Mouse (Mus musculus): ENCODE data around the gene Aldh2. TPM values are rescaled to one million over a fixed set of nuclear protein-coding genes. Genes with fewer than 3 reads are reported as not detected.

Aldh2 gene
- total RNA-seq, 1 experiment from 2014 or later = 1,196 TPM

DNA sequence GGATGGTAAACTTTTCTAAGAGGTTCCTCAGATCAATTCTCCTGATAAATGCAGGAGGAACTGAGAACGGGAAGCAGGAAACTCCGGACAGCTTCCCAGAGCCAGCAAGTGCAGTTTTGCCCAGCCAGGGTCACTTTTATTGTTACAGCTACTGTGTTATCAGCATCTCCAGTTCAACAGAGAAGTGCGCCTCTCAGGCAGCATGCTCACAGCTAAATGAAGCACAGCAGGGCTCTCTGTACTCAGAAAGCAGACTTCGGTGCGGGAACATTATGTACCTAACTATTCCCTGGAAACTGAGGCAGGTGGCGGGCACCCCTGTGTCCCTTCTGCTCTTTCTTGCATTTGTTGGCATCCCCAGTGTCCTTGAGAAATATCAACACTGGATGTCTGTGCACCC, 2.6 kb upstream of the Aldh2 start:
- DNase-seq = no peak

DNA sequence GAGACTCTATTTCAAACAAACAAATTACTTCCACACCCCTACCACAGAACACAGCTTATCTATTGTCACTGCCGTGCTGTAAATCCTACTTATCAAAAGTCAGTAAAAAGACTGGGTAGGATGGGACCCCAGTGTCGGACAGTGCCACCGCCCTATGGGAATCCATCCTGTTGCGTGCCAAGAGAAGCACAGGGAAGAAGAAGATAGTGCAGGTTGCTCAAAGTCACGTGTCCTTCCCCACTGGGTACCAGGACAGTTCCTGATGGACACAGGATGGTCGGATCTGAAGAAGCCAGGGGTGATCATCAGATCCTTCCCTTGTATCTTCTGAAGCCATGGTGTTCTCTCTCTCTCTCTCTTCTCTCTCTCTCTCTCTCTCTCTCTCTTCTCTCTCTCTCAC, 2.1 kb upstream of the Aldh2 start:
- no peak for DNase-seq

DNA sequence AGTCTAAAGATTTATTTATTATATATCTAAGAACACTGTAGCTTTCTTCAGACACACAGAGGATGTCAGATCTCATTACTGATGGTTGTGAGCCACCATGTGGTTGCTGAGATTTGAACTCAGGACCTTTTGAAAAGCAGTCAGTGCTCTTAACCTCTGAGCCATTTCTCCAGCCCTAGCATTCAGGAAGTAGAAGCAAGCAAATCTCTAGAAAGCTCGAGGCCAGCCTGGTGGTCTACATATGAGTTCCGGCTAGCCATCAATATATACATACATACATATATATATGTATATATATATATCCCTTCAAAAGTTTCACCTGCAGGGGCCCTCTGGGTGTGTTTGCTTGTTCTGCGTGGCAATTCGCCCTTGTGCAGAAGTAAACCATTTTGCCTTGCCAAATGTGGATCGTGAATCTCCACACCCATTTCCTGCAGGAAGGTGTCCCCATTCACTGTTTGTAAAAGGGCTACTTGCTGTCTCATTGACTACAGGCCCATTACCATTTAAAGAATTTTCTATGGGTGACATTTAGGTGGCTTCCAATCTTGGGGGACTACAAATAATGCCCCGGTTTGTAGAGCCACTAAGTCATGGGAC, 1.2 kb upstream of the Aldh2 start:
- no peak for DNase-seq

DNA sequence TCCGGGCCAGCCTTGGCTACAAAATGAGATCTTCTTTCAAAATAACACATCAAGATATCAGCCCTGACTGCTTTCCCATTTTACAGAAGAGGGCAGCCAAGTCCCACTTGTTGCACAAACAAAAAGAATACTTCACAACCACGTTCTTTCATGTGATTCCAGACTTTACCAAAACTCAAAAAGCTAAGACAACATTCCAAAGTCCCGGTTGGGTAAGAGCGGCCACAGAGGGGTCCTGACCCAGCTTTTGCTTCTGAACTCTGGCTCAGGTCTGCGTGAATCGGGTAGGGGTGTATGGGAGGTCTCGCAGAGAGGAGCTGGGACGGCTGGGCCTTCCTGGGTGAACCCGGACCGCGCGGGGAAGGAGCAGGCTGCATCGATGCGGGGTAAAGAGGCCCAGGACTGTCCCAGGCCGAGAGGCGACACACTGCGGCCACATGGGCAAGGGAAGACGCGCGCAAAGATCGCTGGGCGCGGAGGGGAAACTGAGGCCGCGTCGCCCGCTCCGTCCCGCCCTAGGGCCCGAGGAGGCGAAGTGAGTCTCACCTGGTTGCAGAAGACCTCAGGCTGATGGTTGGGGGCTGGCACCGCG, 712 bp downstream of the Aldh2 start:
- DNase-seq = peak; percentile 59

DNA sequence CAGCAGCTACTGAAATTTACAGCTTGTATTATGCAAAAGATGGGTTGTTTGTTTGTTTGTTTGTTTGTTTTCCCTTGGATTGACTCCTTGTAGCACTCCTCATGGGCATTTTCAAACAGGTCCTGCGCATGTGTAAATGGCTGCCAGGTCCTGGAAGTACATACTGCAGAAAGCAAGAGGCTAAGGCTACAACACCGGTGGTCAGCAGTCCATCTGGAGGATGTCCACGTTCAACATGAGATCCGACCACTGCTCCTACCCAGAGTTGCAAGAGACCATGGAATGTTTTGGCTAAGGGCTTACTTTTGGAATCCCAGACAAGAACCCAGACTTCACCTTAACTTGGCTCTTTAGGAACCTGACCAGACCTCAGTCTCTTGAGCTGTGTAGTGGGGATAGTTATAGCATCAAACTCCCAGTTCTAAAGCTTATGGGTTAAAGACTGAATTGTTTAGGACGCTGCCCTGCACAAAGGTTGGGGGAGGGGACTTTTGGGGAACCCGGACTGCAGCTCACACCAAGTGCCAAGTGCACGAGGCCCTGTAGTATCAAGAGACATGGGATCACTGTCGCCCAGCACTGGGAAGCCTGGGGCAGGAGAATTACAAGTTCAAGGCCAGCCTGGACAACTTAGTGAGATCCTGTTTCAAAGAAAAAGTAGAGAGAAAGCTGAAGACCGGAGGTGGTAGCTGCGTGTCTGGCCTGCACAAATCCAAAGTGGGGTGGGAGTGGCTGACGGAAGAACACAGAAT, 1.4 kb downstream of the Aldh2 start:
- peak; percentile 59 for DNase-seq

DNA sequence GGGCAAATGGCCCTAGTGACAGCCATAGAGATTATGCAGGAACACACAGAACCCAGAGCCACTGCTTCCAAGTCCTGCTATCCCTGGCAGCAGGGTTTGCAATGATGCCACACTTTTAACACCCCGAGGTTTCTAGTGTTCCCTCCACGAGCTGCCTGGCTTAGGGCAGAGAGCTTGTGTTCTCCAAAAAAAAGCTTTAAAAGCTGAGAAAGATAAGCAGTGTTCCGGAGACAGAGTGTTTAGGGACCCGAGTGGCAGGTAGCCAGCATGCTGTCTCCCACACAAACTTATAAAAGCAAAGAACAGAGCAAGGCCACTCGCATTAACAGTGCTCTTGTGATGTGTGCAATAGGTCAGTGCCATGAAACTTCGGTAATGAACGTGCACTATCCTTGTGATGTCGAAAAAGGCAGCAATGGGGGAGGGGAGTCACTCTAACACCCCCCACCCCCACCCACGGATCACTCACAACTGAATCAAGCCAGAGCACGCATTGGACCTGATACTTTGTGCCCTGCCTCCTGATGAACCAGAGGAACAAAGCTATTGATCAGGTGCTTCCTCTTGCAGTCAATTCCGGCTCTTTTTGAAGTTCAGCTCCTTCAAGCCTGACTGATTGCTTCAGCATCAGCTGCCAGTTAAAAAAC, 2.1 kb downstream of the Aldh2 start:
- DNase-seq = peak; percentile 68

DNA sequence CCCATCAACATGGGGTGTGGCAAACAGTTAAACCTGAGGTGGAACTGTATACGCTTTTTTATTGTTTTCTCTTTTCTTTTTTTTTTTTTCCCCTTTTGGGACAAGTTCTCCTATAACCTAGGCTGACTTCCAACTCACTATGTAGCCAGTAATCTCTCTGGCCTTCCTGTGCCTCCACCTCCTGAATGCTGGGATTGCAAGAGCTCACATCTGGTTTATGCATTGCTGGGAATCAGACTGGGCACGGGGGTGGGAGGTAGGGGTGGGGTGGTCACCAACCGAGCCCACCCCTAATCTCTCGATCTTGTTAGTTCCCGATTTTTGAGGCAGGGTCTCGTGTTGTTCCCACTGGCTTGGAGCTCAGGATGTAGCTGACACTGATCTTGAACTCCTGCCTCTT, 3.7 kb downstream of the Aldh2 start:
- no peak for DNase-seq

DNA sequence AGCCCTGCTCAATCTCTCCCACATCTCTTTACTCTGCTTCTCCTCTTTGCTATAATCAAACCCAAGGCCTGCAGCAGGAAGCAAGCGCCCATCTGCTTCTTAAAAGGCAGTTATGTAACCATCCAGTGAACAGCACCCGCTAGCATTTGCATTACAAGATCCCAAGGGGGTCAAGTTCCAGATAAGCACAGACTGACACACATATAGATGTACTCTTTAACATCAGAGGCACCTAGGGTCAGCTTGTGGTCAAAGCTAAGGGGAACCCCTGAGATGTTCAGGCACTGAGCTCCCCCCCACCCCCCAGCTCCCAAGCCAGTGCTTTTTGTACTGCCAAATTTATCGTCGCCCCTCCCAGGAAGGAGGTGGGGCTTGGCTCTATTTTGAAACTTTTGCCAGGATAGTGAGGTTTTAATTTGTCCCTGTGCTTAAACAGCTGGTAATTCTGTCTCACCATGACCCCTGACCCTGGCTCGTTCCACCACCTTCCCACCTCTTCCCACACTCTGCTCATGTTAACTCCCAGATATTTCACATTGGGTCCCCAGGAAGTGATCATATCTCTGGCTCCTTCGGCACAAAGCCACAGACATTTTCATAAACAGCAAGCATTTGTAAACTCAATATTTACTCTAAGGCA, 7.1 kb downstream of the Aldh2 start:
- peak; percentile 57 for DNase-seq

DNA sequence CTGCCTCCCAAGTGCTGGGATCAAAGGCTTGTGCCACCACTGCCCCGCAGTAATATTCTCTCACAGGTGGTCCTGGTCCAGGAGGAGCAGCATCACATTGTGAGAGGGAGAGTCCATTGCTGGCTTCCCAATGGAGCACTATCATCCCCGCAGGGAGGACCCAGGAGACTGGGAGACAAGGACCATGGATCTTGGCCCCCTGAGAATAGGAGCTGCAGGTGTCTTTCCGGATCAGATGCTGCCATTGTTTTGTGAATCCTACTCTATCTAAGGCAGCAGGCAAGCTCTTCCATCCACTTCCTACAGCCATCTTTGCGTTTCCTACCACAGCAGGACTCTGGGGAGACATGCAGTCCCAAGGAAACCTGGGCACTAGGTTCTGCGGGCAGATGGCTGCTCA, 7.9 kb downstream of the Aldh2 start:
- DNase-seq = no peak

DNA sequence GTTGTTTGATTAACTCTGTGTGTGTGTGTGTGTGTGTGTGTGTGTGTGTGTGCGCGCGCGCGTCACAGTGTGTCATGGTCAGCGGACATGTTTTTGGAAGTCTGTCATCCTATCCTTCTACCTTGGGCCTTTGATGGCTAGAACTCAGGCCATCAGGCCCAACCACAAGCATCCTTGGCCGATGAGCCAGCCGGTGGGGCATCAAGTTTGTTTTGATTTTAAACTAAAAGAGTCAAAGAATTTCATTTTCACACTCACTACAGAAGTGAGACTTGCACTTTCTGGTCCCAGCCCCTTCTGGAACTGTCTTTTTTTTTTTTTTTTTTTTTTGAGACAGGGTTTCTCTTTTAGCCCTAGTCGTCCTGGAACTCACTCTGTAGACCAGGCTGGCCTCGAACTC, 8.6 kb downstream of the Aldh2 start:
- DNase-seq = no peak

DNA sequence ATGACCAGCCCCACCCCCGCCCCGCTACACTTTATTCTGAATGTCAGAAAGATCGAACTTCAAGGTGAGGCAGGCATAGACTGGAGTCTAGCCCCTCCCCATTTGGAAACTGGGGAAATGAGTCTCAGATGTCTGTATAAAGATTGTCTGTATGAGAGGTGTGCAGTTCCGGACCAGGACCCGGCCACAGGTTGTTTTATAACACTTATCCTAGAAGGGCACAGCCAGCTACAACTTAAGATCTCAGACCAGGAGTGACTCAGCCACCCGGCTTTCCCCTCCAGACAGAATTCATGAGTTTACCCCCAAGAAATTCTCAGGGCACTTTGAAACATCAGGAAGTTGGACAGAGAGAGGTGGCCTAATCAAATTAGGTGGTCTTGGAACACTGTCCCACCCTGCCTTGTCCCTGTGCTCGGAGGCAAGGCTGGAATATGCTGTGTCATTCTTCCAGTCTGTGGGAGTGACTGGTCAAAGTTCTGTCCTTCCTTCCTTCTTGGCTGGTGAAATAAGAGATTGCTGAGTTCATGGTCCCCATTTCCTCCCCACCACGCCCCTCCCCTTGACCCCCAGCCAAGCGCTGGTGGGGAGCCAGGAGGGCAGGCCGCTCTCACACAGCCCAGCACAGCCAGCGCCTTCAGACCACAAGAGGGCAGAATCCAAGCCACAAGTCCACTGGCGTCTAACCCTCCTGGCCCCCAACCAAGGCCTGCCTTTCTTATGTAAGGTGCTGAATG, 9.7 kb downstream of the Aldh2 start:
- DNase-seq = peak; percentile 97

DNA sequence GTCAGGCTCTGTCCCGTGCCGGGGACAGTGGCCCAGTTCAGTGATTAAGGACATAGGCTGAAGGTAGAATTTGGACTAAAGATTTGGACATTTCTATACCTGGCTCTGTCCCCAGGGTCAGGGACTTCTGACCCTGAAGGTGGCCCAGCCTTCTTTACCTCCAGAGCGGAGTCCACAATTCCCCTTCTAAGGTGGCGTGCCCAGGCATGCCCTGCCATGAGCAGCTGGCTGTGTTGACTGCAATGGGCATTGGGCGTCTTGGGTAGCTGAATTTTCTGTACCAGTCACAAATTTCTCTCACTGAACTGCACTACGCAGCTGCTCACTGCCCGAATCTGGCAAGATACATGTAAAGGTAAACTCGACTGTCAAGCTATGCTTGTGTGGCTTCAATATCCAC, 11.7 kb downstream of the Aldh2 start:
- DNase-seq = no peak

DNA sequence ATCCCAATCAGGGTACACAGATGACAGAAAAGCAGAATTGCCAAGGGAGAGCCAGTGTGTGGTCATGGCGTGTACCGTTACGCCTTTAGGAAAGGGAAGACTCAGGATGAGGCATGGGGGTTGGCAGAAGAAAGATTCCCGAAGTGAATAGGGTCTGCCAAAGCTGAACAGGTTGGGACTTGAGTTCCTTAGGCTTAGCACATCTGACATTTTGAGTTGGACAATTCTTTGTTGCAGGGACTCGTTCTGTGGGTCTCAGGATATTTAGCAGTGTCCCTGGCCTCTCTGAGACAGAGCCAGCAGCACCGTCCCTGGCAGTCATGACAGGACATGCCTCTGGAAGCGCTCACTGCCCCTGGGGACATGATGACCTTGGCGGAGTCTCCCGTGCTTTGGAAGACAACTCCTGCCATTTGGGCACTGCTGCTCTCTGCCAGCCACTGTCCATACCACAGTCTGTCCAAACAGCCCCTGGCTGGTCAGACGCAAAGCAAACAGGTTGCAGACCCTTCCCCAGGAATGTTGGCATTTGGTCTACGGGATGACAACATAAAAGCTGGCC, 16.6 kb downstream of the Aldh2 start:
- peak; percentile 89 for DNase-seq

DNA sequence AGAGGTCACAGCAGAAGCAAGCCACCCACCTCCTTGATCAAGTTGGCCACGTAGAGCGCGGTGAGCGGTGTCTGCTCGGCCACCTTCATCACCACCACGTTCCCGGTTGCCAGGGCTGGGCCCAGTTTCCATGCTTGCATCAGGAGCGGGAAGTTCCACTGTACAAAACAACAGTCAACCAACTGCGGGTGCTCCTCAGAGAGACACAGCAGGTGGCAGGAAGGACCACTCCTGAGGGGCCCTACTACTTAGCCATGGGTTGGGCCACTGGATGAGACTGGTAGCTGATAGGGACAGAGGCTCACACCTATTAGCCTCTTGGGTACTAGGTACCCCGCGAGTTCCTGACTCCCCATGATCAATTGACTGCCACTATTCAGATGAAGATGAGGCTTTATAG, 17.8 kb downstream of the Aldh2 start:
- no peak for DNase-seq

DNA sequence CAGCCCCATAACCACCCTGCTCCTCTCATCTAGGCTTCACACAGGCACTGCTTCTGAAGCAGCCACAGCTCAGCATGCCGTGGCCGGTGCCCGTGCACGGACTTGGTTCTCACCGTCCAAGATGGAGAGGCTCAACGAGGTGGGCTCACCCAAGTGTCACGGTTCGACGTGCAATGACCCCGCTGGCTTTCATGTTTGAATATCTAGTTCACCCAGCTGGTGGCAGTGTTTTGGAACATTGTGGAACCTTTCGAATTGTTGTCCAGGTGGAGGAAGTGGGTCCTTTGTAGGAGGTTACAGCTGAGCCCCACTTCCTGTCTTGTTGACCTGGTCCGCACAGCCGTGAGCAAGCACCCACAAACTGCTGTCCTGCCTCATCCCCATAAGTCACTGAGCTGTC, 19.5 kb downstream of the Aldh2 start:
- no peak for DNase-seq

DNA sequence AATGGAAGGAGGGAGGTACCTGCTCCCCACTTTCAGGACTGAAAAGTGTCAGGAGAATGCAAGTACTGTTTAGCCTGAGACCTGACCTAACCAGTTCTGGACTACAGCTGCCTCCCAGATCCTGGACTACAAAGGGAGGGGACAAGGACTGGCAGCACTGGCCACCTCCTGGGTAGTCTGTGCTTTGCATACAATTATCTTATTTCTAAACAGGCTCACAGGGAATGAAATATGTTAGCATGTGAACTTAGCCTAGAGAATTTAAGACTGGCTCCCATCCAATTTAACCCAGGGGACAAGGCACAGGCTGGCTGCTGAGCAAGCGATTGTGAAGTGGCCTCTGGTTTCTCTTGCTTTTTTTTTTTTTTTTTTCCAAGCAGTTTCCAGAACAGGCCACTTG, 22.8 kb downstream of the Aldh2 start:
- DNase-seq = no peak

DNA sequence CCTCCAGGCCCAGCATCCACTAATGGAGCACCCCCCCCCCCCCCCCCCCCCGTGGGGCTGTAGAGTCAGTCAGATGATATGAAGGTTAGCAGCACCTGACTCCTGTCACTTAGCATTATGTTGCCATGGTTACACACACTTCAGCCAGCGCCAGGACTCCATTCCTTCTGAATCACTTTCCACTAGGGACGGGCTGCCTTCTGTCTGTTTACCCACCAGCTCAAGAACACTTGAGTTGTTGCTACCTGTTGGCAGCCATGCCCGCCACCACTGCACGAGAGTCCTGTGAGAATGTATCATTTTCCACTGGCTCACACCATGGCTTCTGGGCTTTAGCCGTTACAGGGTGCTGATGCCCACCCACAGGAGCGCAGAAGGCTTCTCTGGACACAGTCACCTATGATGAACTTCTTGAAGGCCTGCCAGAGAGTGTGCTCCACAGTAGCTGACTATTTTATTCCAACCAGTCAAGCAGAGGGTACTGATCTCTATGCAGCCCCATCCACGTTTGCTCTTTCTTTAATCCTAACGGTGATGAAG, 23.7 kb downstream of the Aldh2 start:
- no peak for DNase-seq

DNA sequence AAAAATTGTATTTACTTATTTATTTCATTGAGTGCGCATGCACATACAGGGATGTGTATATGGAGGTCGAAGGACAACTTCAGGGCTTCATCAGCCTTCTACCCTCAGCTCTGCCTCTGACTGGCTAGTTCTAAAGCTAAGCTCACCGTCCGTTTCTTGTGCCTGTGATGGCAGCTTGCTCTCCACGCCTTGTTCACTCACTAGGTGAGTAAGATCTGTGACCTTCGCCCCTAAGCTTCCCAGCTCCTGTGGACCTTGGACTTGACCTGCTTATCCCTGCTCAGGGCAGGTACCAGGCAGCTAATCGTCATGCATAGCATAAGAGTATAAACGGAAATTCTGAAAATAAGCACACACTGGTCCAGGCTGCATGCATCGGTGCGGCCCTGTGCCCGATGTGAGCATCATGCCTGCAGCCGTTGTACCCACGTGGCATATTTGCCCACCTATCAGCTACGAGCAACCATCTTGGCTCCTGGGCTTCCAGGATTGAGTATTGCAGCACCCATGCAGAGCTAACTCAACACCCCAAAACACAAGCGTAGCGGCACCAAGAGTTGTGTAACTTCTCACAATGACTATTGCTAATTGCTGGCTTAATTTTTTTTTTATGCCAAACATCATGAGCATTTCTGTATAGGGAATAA, 27.5 kb downstream of the Aldh2 start:
- no peak for DNase-seq

DNA sequence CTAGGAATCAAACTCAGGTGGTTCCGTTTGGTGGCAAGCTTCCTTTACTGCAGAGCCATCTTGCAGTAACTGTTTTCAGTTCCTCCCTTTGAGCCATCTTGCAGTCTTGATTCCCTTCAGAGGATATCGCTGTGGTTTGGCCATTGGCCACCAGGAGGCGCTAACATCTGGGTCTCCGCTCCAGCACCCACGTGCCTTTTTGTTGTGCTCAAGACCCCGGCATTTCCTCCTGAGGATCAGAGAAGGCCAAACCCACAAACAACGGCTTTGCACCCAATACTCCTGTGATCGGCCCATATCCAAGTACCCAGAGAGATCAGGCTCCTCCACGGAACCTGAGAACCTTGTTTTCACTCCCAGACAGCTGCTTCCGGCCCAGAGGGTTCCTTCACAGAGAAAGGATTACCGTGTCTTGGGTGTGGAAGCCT, 29.1 kb downstream of the Aldh2 start:
- DNase-seq = peak; percentile 94

DNA sequence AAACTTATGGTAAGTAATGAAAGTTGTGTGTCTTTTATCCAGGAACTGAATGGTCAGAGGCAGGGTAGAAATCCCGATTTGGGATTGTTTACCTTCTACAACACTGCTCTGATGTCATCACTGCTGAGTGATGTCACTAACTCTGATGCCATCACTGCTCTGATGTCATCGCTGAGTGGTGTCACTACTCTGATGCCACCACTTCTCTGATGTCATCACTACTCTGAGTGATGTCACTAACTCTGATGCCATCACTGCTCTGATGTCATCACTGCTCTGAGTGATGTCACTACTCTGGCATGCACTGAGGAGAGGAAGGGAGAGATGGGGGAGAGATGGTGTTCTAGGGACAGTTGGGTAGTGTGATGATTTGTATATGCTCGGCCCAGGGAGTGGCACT, 31.2 kb downstream of the Aldh2 start:
- DNase-seq = no peak

DNA sequence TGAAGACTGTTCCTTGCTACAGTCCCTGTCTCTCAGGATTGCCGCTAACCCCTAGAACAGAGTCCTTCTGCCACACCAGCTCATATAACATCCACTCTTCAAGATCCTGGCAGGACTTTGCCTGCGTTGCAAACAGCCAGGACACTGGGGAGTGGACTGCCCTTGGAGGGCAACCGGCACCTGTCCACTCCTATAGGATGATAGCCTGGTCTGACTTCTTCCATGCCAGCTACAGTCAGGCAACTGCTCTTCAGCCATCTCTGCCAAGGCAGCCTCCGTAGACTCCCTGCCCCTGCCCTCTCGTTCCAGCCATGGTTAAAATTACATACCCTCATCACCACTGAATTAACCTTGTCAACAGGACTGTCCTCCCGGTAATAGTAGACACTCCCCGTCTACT, 44.4 kb downstream of the Aldh2 start:
- DNase-seq = peak; percentile 27
